Mouse (Mus musculus): ENCODE results near the gene Scgn. TPM values are rescaled to one million over a fixed set of nuclear protein-coding genes. Genes with fewer than 3 reads are reported as not detected.
A peak's percentile ranks its signal among the peaks of the same experiment; 100 is the strongest.

Scgn gene
- polyA plus RNA-seq, 1 experiment from 2014 or later = 0.99 TPM

GRCm38 (mm10) chr13:23949484-23950246 is 41.3 kb downstream of the Scgn start:
- H3K9ac ChIP-seq (replicated peaks; ENCODE audit: low read depth, low read length) = no peak overlapping the region
- 36% methylated on average over 14 of the region's 14 CpGs for WGBS
- H3K27me3 ChIP-seq (ENCODE audit: control insufficient read depth, insufficient read depth, low read length) = no peaks in the 10 kb centered on the region
- H3K4me2 ChIP-seq (ENCODE audit: low read depth, low read length) = no peak overlapping the region
- H3K36me3 ChIP-seq (ENCODE audit: control insufficient read depth, insufficient read depth, low read length) = no peaks in the 10 kb centered on the region
- no peak overlapping the region for H3K4me3 ChIP-seq (ENCODE audit: low read depth, low read length)
- no peaks in the 10 kb centered on the region for H3K9me3 ChIP-seq (ENCODE audit: control insufficient read depth, low read length)
- H3K27ac ChIP-seq (ENCODE audit: low read depth, low read length) = no peak overlapping the region
- ATAC-seq (ENCODE audit: low read depth) = peak; percentile 84
- no peaks in the 10 kb centered on the region for H3K4me1 ChIP-seq (ENCODE audit: control insufficient read depth, insufficient read depth, low read length)

- Histone ChIP-seq H3K4me2 (ENCODE audit: low read depth, low read length) (no peak overlapping the region), H3K4me3 (ENCODE audit: low read depth, low read length) (no peak overlapping the region), H3K9ac (replicated peaks; ENCODE audit: low read depth, low read length) (no peak overlapping the region), H3K27me3 (ENCODE audit: control insufficient read depth, insufficient read depth, low read length) (no peaks in the 10 kb centered on the region), H3K36me3 (ENCODE audit: control insufficient read depth, insufficient read depth, low read length) (no peaks in the 10 kb centered on the region), H3K9me3 (ENCODE audit: control insufficient read depth, low read length) (no peaks in the 10 kb centered on the region), H3K27ac (ENCODE audit: low read depth, low read length) (no peak overlapping the region), H3K4me1 (ENCODE audit: control insufficient read depth, insufficient read depth, low read length) (no peaks in the 10 kb centered on the region)
- WGBS = 7% methylated on average over 2 of the region's 2 CpGs
- no peak for ATAC-seq (ENCODE audit: low read depth)
Observed at GRCm38 (mm10) chr13:23946254-23946653, 44.8 kb downstream of the Scgn start.

GRCm38 (mm10) chr13:23942861-23943260 is 48.2 kb downstream of the Scgn start:
- H3K36me3 ChIP-seq (ENCODE audit: control insufficient read depth, insufficient read depth, low read length) = no peaks in the 10 kb centered on the region
- H3K4me3 ChIP-seq (ENCODE audit: low read depth, low read length) = no peak overlapping the region
- no peaks in the 10 kb centered on the region for H3K9me3 ChIP-seq (ENCODE audit: control insufficient read depth, low read length)
- H3K27me3 ChIP-seq (ENCODE audit: control insufficient read depth, insufficient read depth, low read length) = no peaks in the 10 kb centered on the region
- H3K4me1 ChIP-seq (ENCODE audit: control insufficient read depth, insufficient read depth, low read length) = no peaks in the 10 kb centered on the region
- no peak overlapping the region for H3K27ac ChIP-seq (ENCODE audit: low read depth, low read length)
- H3K9ac ChIP-seq (replicated peaks; ENCODE audit: low read depth, low read length) = no peak overlapping the region
- WGBS = 58% methylated on average over 2 of the region's 2 CpGs
- no peak overlapping the region for H3K4me2 ChIP-seq (ENCODE audit: low read depth, low read length)
- ATAC-seq (ENCODE audit: low read depth) = no peak

- WGBS = 58% methylated on average over 6 of the region's 6 CpGs
- Histone ChIP-seq H3K27ac (ENCODE audit: low read depth, low read length) (no peak overlapping the region), H3K4me2 (ENCODE audit: low read depth, low read length) (no peak overlapping the region), H3K9me3 (ENCODE audit: control insufficient read depth, low read length) (no peaks in the 10 kb centered on the region), H3K9ac (replicated peaks; ENCODE audit: low read depth, low read length) (no peak overlapping the region), H3K27me3 (ENCODE audit: control insufficient read depth, insufficient read depth, low read length) (no peaks in the 10 kb centered on the region), H3K36me3 (ENCODE audit: control insufficient read depth, insufficient read depth, low read length) (no peaks in the 10 kb centered on the region), H3K4me3 (ENCODE audit: low read depth, low read length) (no peak overlapping the region), H3K4me1 (ENCODE audit: control insufficient read depth, insufficient read depth, low read length) (no peaks in the 10 kb centered on the region)
- ATAC-seq (ENCODE audit: low read depth) = no peak
Observed at GRCm38 (mm10) chr13:23940291-23940690, 50.7 kb downstream of the Scgn start.

GRCm38 (mm10) chr13:23938699-23939098 is 52.3 kb downstream of the Scgn start:
- Histone ChIP-seq H3K9ac (replicated peaks; ENCODE audit: low read depth, low read length) (no peak overlapping the region), H3K9me3 (ENCODE audit: control insufficient read depth, low read length) (no peaks in the 10 kb centered on the region), H3K36me3 (ENCODE audit: control insufficient read depth, insufficient read depth, low read length) (no peaks in the 10 kb centered on the region), H3K4me3 (ENCODE audit: low read depth, low read length) (no peak overlapping the region), H3K4me2 (ENCODE audit: low read depth, low read length) (no peak overlapping the region), H3K27me3 (ENCODE audit: control insufficient read depth, insufficient read depth, low read length) (no peaks in the 10 kb centered on the region), H3K4me1 (ENCODE audit: control insufficient read depth, insufficient read depth, low read length) (no peaks in the 10 kb centered on the region), H3K27ac (ENCODE audit: low read depth, low read length) (no peak overlapping the region)
- 96% methylated on average over 1 of the region's 1 CpGs for WGBS
- no peak for ATAC-seq (ENCODE audit: low read depth)

- ATAC-seq (ENCODE audit: low read depth) = no peak
- Histone ChIP-seq H3K4me2 (ENCODE audit: low read depth, low read length) (no peak within 1 kb of the TSS), H3K27me3 (ENCODE audit: control insufficient read depth, insufficient read depth, low read length) (no peaks in the 10 kb centered on the region), H3K9me3 (ENCODE audit: control insufficient read depth, low read length) (no peaks in the 10 kb centered on the region), H3K4me3 (ENCODE audit: low read depth, low read length) (no peak within 1 kb of the TSS), H3K4me1 (ENCODE audit: control insufficient read depth, insufficient read depth, low read length) (no peaks in the 10 kb centered on the region), H3K27ac (ENCODE audit: low read depth, low read length) (no peak within 1 kb of the TSS), H3K36me3 (ENCODE audit: control insufficient read depth, insufficient read depth, low read length) (no peaks in the 10 kb centered on the region), H3K9ac (replicated peaks; ENCODE audit: low read depth, low read length) (no peak within 1 kb of the TSS)
- WGBS = 91% methylated on average over 10 of the region's 10 CpGs
Observed at GRCm38 (mm10) chr13:23934211-23934520, 56.8 kb downstream of the Scgn start, which contains the start of gene Hist1h2aa. Gene Hist1h2aa, plus strand, starts transcription at chr13:23934462.

- 94% methylated on average over 33 of the region's 39 CpGs for WGBS
- H3K4me1 ChIP-seq (ENCODE audit: control insufficient read depth, insufficient read depth, low read length) = no peaks in the 10 kb centered on the region
- no peaks in the 10 kb centered on the region for H3K9me3 ChIP-seq (ENCODE audit: control insufficient read depth, low read length)
- no peak within 1 kb of the TSS for H3K4me3 ChIP-seq (ENCODE audit: low read depth, low read length)
- no peaks in the 10 kb centered on the region for H3K27me3 ChIP-seq (ENCODE audit: control insufficient read depth, insufficient read depth, low read length)
- no peak within 1 kb of the TSS for H3K4me2 ChIP-seq (ENCODE audit: low read depth, low read length)
- H3K9ac ChIP-seq (replicated peaks; ENCODE audit: low read depth, low read length) = no peak within 1 kb of the TSS
- ATAC-seq (ENCODE audit: low read depth) = no peak
- no peak within 1 kb of the TSS for H3K27ac ChIP-seq (ENCODE audit: low read depth, low read length)
- no peaks in the 10 kb centered on the region for H3K36me3 ChIP-seq (ENCODE audit: control insufficient read depth, insufficient read depth, low read length)
Observed at GRCm38 (mm10) chr13:23933421-23934210, 57.4 kb downstream of the Scgn start, which contains the start of gene Hist1h2ba. Gene Hist1h2ba, minus strand, starts transcription at chr13:23934156.

GRCm38 (mm10) chr13:23930904-23931303 is 60.1 kb downstream of the Scgn start:
- no peak for ATAC-seq (ENCODE audit: low read depth)
- 81% methylated on average over 11 of the region's 11 CpGs for WGBS
- no peak overlapping the region for H3K9ac ChIP-seq (replicated peaks; ENCODE audit: low read depth, low read length)
- H3K4me3 ChIP-seq (ENCODE audit: low read depth, low read length) = no peak overlapping the region
- no peaks in the 10 kb centered on the region for H3K36me3 ChIP-seq (ENCODE audit: control insufficient read depth, insufficient read depth, low read length)
- H3K9me3 ChIP-seq (ENCODE audit: control insufficient read depth, low read length) = no peaks in the 10 kb centered on the region
- H3K27me3 ChIP-seq (ENCODE audit: control insufficient read depth, insufficient read depth, low read length) = no peaks in the 10 kb centered on the region
- no peak overlapping the region for H3K4me2 ChIP-seq (ENCODE audit: low read depth, low read length)
- H3K27ac ChIP-seq (ENCODE audit: low read depth, low read length) = no peak overlapping the region
- no peaks in the 10 kb centered on the region for H3K4me1 ChIP-seq (ENCODE audit: control insufficient read depth, insufficient read depth, low read length)

- Histone ChIP-seq H3K27ac (ENCODE audit: low read depth, low read length) (no peak overlapping the region), H3K9ac (replicated peaks; ENCODE audit: low read depth, low read length) (no peak overlapping the region), H3K9me3 (ENCODE audit: control insufficient read depth, low read length) (no peaks in the 10 kb centered on the region), H3K27me3 (ENCODE audit: control insufficient read depth, insufficient read depth, low read length) (no peaks in the 10 kb centered on the region), H3K4me1 (ENCODE audit: control insufficient read depth, insufficient read depth, low read length) (no peaks in the 10 kb centered on the region), H3K4me3 (ENCODE audit: low read depth, low read length) (no peak overlapping the region), H3K36me3 (ENCODE audit: control insufficient read depth, insufficient read depth, low read length) (no peaks in the 10 kb centered on the region), H3K4me2 (ENCODE audit: low read depth, low read length) (no peak overlapping the region)
- no peak for ATAC-seq (ENCODE audit: low read depth)
- WGBS = 95% methylated on average over 9 of the region's 9 CpGs
Observed at GRCm38 (mm10) chr13:23930461-23930860, 60.6 kb downstream of the Scgn start.
